Mouse (Mus musculus) midbrain, embryonic 12.5 days (tissue): ENCODE measurements around the gene Il25. TPM values are rescaled to one million over a fixed set of nuclear protein-coding genes. Genes with fewer than 3 reads are reported as not detected.

Experiments
- ATAC-seq: fragments of 200-750 bp; cut with Nextera tagmentation; 2 replicates; pipeline ENCODE4 v1.8.0; 2017; ENCODE audit warnings: low read depth, moderate TSS enrichment, moderate library complexity; ENCODE audit not compliant: low FRiP score
- H3K27ac ChIP-seq: fragments of 300-500 bp; sonication (generic); replicated peaks from 2 replicates; pipeline ENCODE4 v1.5.1; 2016; ENCODE audit warnings: mild to moderate bottlenecking
- H3K27me3 ChIP-seq: fragments of 300-500 bp; sonication (generic); 2 replicates; pipeline ENCODE4 v1.6.1; 2016; ENCODE audit warnings: mild to moderate bottlenecking
- H3K36me3 ChIP-seq: fragments of 300-500 bp; sonication (generic); 2 replicates; pipeline ENCODE4 v1.6.1; 2016
- H3K4me1 ChIP-seq: fragments of 300-500 bp; sonication (generic); 2 replicates; pipeline ENCODE4 v1.6.1; 2016
- H3K4me2 ChIP-seq: fragments of 300-500 bp; sonication (generic); replicated peaks from 2 replicates; pipeline ENCODE4 v1.6.1; 2016; ENCODE audit warnings: mild to moderate bottlenecking, moderate library complexity
- H3K4me3 ChIP-seq: fragments of 300-500 bp; sonication (generic); 2 replicates; pipeline ENCODE4 v1.5.1; 2016; ENCODE audit warnings: mild to moderate bottlenecking
- H3K9ac ChIP-seq: fragments of 300-500 bp; sonication (generic); replicated peaks from 2 replicates; pipeline ENCODE4 v1.6.1; 2016; ENCODE audit warnings: mild to moderate bottlenecking, moderate library complexity
- H3K9me3 ChIP-seq: fragments of 300-500 bp; sonication (generic); 2 replicates; pipeline ENCODE4 v1.6.1; 2016; ENCODE audit warnings: mild to moderate bottlenecking
- WGBS: fragments of 180-500 bp; shearing (Covaris S2); methylation state at CpG from one replicate; pipeline ENCODE4 v1.1.7; 2016; 5-methylcytosine and 5-hydroxymethylcytosine counted together
- polyA plus RNA-seq: library from polyadenylated mRNA; unstranded; fragments of >200 nt; fragmentation: Nextera tagmentation; extraction: Ambion mirVana; gene quantifications from 2 replicates; pipeline ENCODE4 v1.2.1, GENCODE M21; 2016

The Il25 gene
- polyA plus RNA-seq, 1 experiment from 2014 or later: not detected

- WGBS: 94% methylated on average over 7 of the region's 7 CpGs
- peaks cover 55% of the 10 kb centered on the region for H3K36me3 ChIP-seq
- H3K9me3 ChIP-seq: no peaks in the 10 kb centered on the region
- no peak overlapping the region for H3K4me3 ChIP-seq
- H3K4me2 ChIP-seq: no peak overlapping the region
- peaks cover 20% of the 10 kb centered on the region for H3K4me1 ChIP-seq
- H3K9ac ChIP-seq: no peak overlapping the region
- ATAC-seq: no peak
- H3K27ac ChIP-seq: no peak overlapping the region
- H3K27me3 ChIP-seq: no peaks in the 10 kb centered on the region
Measured at GRCm38 (mm10) chr14:54908682-54909081, 23.8 kb upstream of the Il25 start.

GRCm38 (mm10) chr14:54912109-54912850 lies 20.2 kb upstream of the Il25 start:
- ATAC-seq: peak; percentile 75
- peak overlapping the region; percentile 99 for H3K4me2 ChIP-seq
- H3K4me3 ChIP-seq: peak overlapping the region; percentile 97
- H3K9ac ChIP-seq: peak overlapping the region; percentile 98
- peaks cover 51% of the 10 kb centered on the region for H3K36me3 ChIP-seq
- no peaks in the 10 kb centered on the region for H3K9me3 ChIP-seq
- H3K27ac ChIP-seq: peak overlapping the region; percentile 86
- WGBS: 2% methylated on average over 62 of the region's 69 CpGs
- no peaks in the 10 kb centered on the region for H3K27me3 ChIP-seq
- H3K4me1 ChIP-seq: peaks cover 20% of the 10 kb centered on the region

GRCm38 (mm10) chr14:54912886-54913285 lies 19.6 kb upstream of the Il25 start, which contains the start of gene Slc22a17:
Gene Slc22a17, minus strand, starts transcription at chr14:54913132.
- no peaks in the 10 kb centered on the region for H3K9me3 ChIP-seq
- 0% methylated on average over 28 of the region's 28 CpGs for WGBS
- H3K27ac ChIP-seq: peak within 1 kb of the TSS; percentile 86
- ATAC-seq: peak; percentile 96
- peaks cover 49% of the 10 kb centered on the region for H3K36me3 ChIP-seq
- H3K4me2 ChIP-seq: peak within 1 kb of the TSS; percentile 99
- peak within 1 kb of the TSS; percentile 97 for H3K4me3 ChIP-seq
- no peaks in the 10 kb centered on the region for H3K27me3 ChIP-seq
- peaks cover 20% of the 10 kb centered on the region for H3K4me1 ChIP-seq
- peak within 1 kb of the TSS; percentile 98 for H3K9ac ChIP-seq

DNA sequence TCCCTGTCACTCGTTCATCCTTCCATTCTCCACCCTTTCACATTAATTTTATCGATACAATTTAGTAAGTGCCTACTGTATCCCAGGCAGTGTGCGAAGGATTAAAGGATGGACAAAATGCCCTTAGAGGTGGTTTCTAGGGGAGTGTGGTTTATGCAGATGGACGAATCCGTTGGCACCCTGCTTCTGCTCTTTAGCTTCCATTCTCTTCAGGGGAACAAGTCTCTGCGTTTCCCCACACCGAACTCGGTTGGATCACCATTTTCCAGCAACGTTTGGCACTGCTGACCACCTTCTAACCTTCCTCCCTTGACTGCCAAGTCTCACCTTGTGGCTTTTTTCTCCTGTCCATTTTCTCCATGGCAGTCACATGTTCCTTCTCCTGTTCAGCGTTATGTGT lies 19.2 kb upstream of the Il25 start:
- 22% methylated on average over 10 of the region's 10 CpGs for WGBS
- Histone ChIP-seq H3K9ac (peak overlapping the region; percentile 98; the same call in 1 of the 2 replicates), H3K27ac (peak overlapping the region; percentile 86), H3K36me3 (peaks cover 47% of the 10 kb centered on the region), H3K4me3 (peak overlapping the region; percentile 97), H3K4me1 (peaks cover 20% of the 10 kb centered on the region), H3K27me3 (no peaks in the 10 kb centered on the region), H3K4me2 (peak overlapping the region; percentile 99), H3K9me3 (no peaks in the 10 kb centered on the region)
- ATAC-seq: peak; percentile 16; the same call in 1 of the 2 replicates

GRCm38 (mm10) chr14:54920076-54920685 lies 12.3 kb upstream of the Il25 start:
- H3K27ac ChIP-seq: no peak overlapping the region
- no peak for ATAC-seq
- H3K4me2 ChIP-seq: no peak overlapping the region
- no peak overlapping the region for H3K9ac ChIP-seq
- 95% methylated on average over 16 of the region's 16 CpGs for WGBS
- H3K4me1 ChIP-seq: peaks cover 16% of the 10 kb centered on the region
- H3K4me3 ChIP-seq: no peak overlapping the region
- peaks cover 62% of the 10 kb centered on the region for H3K36me3 ChIP-seq
- no peaks in the 10 kb centered on the region for H3K27me3 ChIP-seq
- H3K9me3 ChIP-seq: peaks cover 19% of the 10 kb centered on the region

DNA sequence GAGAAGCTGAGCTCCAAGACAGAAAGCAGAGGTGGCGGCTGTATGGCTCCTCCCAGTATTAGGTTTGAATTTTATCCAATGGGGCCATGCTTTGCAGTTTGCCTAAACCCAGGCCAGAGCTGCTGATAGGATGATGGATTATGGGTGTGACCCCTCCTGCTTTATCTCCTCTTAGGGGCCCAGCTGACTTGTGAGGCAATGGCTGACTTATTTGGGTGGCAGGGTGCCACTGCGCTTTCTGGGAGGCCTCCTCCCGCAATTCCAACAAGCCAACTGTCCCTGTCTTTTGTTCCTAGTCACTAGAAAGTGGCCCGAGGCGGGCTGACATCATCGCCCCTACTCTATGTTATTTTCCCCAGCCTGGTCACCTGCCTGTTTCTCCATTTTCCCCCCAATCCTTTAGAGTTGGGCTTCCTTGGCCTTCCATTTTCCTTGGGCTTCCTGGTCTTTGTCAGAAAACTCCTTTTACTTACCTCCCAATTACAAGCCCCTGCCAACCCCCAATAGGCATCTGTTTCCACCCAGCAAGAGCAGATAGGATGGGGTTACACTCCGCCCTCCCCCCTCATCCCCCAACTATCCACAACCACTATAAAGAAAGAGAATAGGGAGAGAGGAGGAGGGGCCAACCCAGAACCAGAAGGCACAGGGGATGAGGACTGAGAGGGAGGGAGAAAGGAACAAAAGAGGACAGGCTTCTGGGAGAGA lies 7.7 kb upstream of the Il25 start:
- 6% methylated on average over 7 of the region's 7 CpGs for WGBS
- H3K4me3 ChIP-seq: peak overlapping the region; percentile 53
- peak overlapping the region; percentile 89 for H3K4me2 ChIP-seq
- H3K27me3 ChIP-seq: peaks cover 4% of the 10 kb centered on the region; the same call in 1 of the 2 replicates
- H3K27ac ChIP-seq: peak overlapping the region; percentile 98
- ATAC-seq: peak; percentile 63
- H3K36me3 ChIP-seq: peaks cover 26% of the 10 kb centered on the region
- peak overlapping the region; percentile 78 for H3K9ac ChIP-seq
- H3K9me3 ChIP-seq: peaks cover 19% of the 10 kb centered on the region
- peaks cover 38% of the 10 kb centered on the region for H3K4me1 ChIP-seq

DNA sequence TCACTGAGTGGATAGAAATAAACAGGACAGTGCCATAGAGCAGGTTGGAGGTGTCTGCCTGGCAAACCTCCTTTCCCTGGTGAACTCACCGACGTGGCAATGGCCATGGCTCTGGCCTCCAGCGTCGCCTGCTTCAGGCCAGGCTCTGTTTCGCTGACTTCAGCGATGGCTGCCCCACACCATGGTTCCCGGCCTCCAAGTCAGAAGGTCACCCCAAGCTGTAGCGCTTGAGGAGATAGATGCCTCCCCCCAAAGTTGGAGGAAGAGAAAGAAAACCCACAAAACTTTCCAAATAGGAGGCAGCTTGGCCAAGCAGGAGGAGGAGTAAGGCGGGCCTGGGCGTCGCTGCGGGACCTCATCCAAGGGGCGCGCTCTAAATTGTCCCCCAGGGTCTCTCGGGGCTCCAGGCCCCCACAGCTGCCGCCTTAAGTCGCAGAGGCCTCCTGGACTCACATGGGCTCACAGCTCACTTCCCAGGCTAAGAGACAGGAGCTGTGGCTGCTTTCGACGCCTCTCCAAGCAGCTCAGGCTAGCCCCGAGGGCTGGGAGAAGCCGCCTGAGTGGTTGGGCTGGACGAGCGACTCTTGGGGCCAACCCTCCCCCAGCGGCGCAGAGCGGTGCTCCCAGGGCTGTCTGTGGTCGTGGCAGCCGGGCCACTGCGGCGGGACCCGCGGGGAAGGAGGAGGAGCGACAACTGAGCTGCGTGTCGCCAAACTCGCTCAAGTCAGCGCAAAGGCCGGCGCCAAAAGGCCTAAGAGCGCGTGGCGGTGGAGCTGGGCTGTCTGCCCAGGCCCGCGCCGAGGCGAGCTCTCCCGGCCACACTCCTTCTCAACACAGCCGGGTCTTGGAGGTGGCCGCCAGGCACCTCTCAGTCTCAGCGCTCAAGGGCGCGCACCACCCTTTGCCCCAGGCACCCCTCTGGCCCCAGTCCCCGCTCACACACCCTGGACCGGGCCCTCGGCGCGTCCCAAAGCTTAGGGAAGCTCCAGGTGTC lies 6.8 kb upstream of the Il25 start, which contains the start of gene Efs:
TSS of gene Efs (minus strand) at position 778 of the 994 bp plus-strand sequence.
- H3K4me1 ChIP-seq: peaks cover 41% of the 10 kb centered on the region
- H3K4me2 ChIP-seq: peak within 1 kb of the TSS; percentile 89
- peaks cover 18% of the 10 kb centered on the region for H3K9me3 ChIP-seq
- H3K27me3 ChIP-seq: peaks cover 11% of the 10 kb centered on the region; the same call in 1 of the 2 replicates
- peak within 1 kb of the TSS; percentile 98 for H3K27ac ChIP-seq
- peak within 1 kb of the TSS; percentile 53 for H3K4me3 ChIP-seq
- peaks cover 18% of the 10 kb centered on the region for H3K36me3 ChIP-seq
- WGBS: 2% methylated on average over 55 of the region's 57 CpGs
- peak; percentile 59 for ATAC-seq
- peak within 1 kb of the TSS; percentile 78 for H3K9ac ChIP-seq

GRCm38 (mm10) chr14:54926401-54927158 lies 5.9 kb upstream of the Il25 start:
- Histone ChIP-seq H3K4me3 (peak overlapping the region; percentile 53), H3K36me3 (peaks cover 8% of the 10 kb centered on the region), H3K9me3 (peaks cover 9% of the 10 kb centered on the region; the same call in 1 of the 2 replicates), H3K27ac (peak overlapping the region; percentile 98), H3K4me2 (peak overlapping the region; percentile 89), H3K9ac (peak overlapping the region; percentile 78), H3K27me3 (peaks cover 11% of the 10 kb centered on the region; the same call in 1 of the 2 replicates), H3K4me1 (peaks cover 44% of the 10 kb centered on the region)
- under 1% methylated on average over 36 of the region's 58 CpGs for whole genome bisulfite sequencing
- ATAC-seq: peak; percentile 78

- no peak for ATAC-seq
- peak overlapping the region; percentile 53 for H3K4me3 ChIP-seq
- peak overlapping the region; percentile 98 for H3K27ac ChIP-seq
- H3K36me3 ChIP-seq: peaks cover 1% of the 10 kb centered on the region; the same call in 1 of the 2 replicates
- peak overlapping the region; percentile 78 for H3K9ac ChIP-seq
- WGBS: 11% methylated on average over 7 of the region's 7 CpGs
- H3K9me3 ChIP-seq: peaks cover 2% of the 10 kb centered on the region; the same call in 1 of the 2 replicates
- peak overlapping the region; percentile 89 for H3K4me2 ChIP-seq
- peaks cover 46% of the 10 kb centered on the region for H3K4me1 ChIP-seq
- peaks cover 11% of the 10 kb centered on the region; the same call in 1 of the 2 replicates for H3K27me3 ChIP-seq
Measured at GRCm38 (mm10) chr14:54927296-54927695, 5.2 kb upstream of the Il25 start.

DNA sequence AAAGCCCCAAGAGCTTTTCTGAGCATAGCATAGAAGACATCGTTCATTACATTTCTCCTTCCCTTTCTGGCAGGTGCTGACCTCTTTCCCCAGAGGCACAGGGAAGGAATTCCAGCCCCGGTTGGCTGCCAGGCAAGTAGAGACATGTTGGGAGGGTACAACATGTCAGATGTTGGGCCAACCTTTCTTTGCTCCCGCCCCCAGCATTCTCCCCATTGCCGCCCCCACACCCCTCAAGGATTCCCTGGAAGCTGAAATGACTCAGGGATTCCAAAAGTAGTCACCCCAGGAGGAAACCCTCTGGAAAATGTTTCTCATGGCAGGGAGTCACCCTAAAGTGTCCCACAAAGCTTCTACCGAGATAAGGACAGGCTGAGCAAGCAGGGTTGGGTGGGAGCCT lies 2.7 kb upstream of the Il25 start:
- 79% methylated on average over 5 of the region's 5 CpGs for WGBS
- Histone ChIP-seq H3K4me1 (peaks cover 39% of the 10 kb centered on the region), H3K27ac (no peak overlapping the region), H3K4me2 (no peak overlapping the region), H3K36me3 (no peaks in the 10 kb centered on the region), H3K9me3 (no peaks in the 10 kb centered on the region), H3K27me3 (peaks cover 11% of the 10 kb centered on the region; the same call in 1 of the 2 replicates), H3K4me3 (no peak overlapping the region), H3K9ac (no peak overlapping the region)
- ATAC-seq: no peak
